8 mouse cellular contexts compared by ENCODE assay signal in the genomic region with DNA sequence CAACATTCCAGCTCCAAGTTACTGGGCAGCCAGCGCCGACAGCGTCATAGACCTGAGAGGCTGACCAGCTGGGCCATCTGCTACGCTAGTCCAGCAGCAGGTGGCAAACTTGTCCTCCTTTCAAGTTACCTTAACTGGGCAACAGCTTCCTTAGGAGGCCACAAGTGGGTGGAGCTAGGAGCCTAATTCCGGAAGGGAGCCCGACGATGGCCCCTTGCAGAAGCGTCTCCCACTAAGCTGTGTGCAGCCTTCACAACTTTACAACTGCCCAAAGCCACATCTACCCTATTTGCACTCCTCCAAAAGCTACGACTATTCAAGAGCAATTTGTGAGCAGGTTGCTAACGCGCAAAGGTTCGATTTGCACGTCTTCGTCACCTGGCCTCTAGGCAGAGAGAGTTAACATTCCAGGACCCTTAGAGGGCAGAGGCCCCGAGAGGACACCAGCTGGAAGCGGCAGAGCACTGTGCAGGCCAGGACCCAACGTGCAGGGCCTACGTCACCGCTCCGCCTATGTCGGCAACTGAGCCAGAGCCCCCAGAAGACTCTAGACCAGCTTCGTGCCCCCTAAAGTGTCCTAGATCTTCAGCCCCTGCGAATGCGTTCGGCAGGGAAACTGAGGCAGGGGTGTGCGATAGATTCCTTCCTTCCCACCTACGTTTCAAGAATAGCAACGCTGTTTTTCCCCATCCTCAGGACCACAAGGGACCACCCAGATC. TPM values are rescaled to one million over a fixed set of nuclear protein-coding genes. Genes with fewer than 3 reads are reported as not detected.
DNase-seq lines count a peak whose midpoint lies in the region; ATAC-seq and TF ChIP-seq lines count a peak whose summit lies in the region.

No protein-coding gene starts in this region.

- TF ChIP-seq CTCF in CH12.LX (conservative IDR thresholded peaks at IDR 0.05 in 1 of 2, IDR thresholded peaks at IDR 0.05 in 1 of 2; ENCODE audit: low read depth in 2 of 2, low read length in 2 of 2): peak in 1 of 2 experiments; percentile 53; a peak in 2 of 4 replicates

- DNase-seq in CH12.LX (ENCODE audit: extremely low read depth) (peak; percentile 74), adipocyte (ENCODE audit: low spot score) (peak; percentile 66)
- peak; percentile 74 for DNase-seq in embryo, embryonic 11 days
- DNase-seq in heart, adult 9 months (ENCODE audit: low spot score in 2 of 2): peak; percentile 69 to 70
- DNase-seq in kidney, adult 9 months: peak; percentile 91
- DNase-seq in lung, postnatal 10 days: peak; percentile 79
- DNase-seq in ovary, postnatal 36 days (ENCODE audit: low spot score): peak; percentile 60

- H3K36me3 ChIP-seq in CH12.LX (replicated peaks in 1 of 2; ENCODE audit: control insufficient read depth in 1 of 2, insufficient read depth in 1 of 2, low read length in 1 of 2): peaks cover 6 to 13% of the 10 kb centered on the region in 2 experiments

- peak overlapping the region; percentile 61 for H3K27ac ChIP-seq in CH12.LX (ENCODE audit: insufficient read depth, low read depth)

- TF ChIP-seq RAD21 in CH12.LX (IDR thresholded peaks at IDR 0.05; ENCODE audit: low read depth, low read length): peak; percentile 38

- H3K9ac ChIP-seq in CH12.LX (ENCODE audit: insufficient read depth, low read depth): peak overlapping the region; percentile 95

- in situ Hi-C loops in CH12.LX (cut with MboI; ENCODE audit: low pct_ligation_motif_present, low pct_unique_long_range_greater_than_20kb, low sequenced_read_pairs): loop anchor here (5.0 kb wide), 1 partner anchor 46 kb away; a partner anchor contains a TSS

- H3K9me3 ChIP-seq in CH12.LX (replicated peaks; ENCODE audit: low read length): no peaks in the 10 kb centered on the region

- H3K27me3 ChIP-seq in CH12.LX (replicated peaks): no peaks in the 10 kb centered on the region

- peaks cover 4 to 33% of the 10 kb centered on the region in 2 experiments for H3K4me1 ChIP-seq in CH12.LX (ENCODE audit: control insufficient read depth in 1 of 2, insufficient read depth in 2 of 2)

- no peak for ATAC-seq in activated CD4-positive, CD25-positive, alpha-beta regulatory T cell, adult 4 months

- peak overlapping the region; percentile 72 to 92 (median 75) for H3K4me3 ChIP-seq in CH12.LX (replicated peaks in 1 of 3; ENCODE audit: low read depth in 2 of 3, low read length in 2 of 3, poor library complexity in 1 of 3)

- H3K4me2 ChIP-seq in CH12.LX (ENCODE audit: insufficient read depth, low read depth, poor library complexity, severe bottlenecking): peak overlapping the region; percentile 53

- dilution Hi-C loops in CH12.LX (cut with MboI; ENCODE audit: extremely low pct_ligation_motif_present, extremely low pct_unique_long_range_greater_than_20kb, low sequenced_read_pairs): no loop called here

- peak; percentile 58 for TF ChIP-seq POLR2A in CH12.LX (IDR thresholded peaks at IDR 0.05; ENCODE audit: low read depth, low read length)

- no peak for TF ChIP-seq EP300 in CH12.LX (IDR thresholded peaks at IDR 0.05; ENCODE audit: low read length)

- H3K79me2 ChIP-seq in CH12.LX (replicated peaks; ENCODE audit: control insufficient read depth, extremely low read depth, insufficient read depth, poor library complexity, severe bottlenecking): peaks cover 18% of the 10 kb centered on the region

TF ChIP-seq in CH12.LX, 34 proteins besides CTCF, POLR2A, EP300 and RAD21:
- peak; percentile 86 for TF ChIP-seq ELF1 (IDR thresholded peaks at IDR 0.05; ENCODE audit: low read depth, low read length)
- no peak; the same call in 1 of the 2 replicates for TF ChIP-seq MAX (IDR thresholded peaks at IDR 0.05; ENCODE audit: low read length)
- peak; percentile 50; the same call in 1 of the 2 replicates for TF ChIP-seq NRF1 (IDR thresholded peaks at IDR 0.05; ENCODE audit: low read depth, low read length)
- peak; percentile 60; the same call in 1 of the 2 replicates for TF ChIP-seq HCFC1 (IDR thresholded peaks at IDR 0.05; ENCODE audit: low read depth, low read length)
- peak; percentile 53; the same call in 1 of the 2 replicates for TF ChIP-seq ZMIZ1 (IDR thresholded peaks at IDR 0.05; ENCODE audit: low read depth, low read length)
- peak; percentile 68 for TF ChIP-seq NELFE (IDR thresholded peaks at IDR 0.05; ENCODE audit: low read depth, low read length)
- TF ChIP-seq CHD2 (IDR thresholded peaks at IDR 0.05; ENCODE audit: low read length): no peak
- TF ChIP-seq JUN (IDR thresholded peaks at IDR 0.05; ENCODE audit: insufficient read depth, low read depth, low read length): no peak
- TF ChIP-seq ETS1 (conservative IDR thresholded peaks at IDR 0.05; ENCODE audit: low read depth, low read length): no peak; the same call in 1 of the 2 replicates
- TF ChIP-seq SIN3A (IDR thresholded peaks at IDR 0.05; ENCODE audit: low read length): peak; percentile 61; the same call in 1 of the 2 replicates
- TF ChIP-seq ZC3H11A (IDR thresholded peaks at IDR 0.05; ENCODE audit: low read depth, low read length): no peak
- peak; percentile 46; the same call in 1 of the 2 replicates for TF ChIP-seq IRF4 (IDR thresholded peaks at IDR 0.05; ENCODE audit: low read depth, low read length)
- TF ChIP-seq CHD1 (IDR thresholded peaks at IDR 0.05; ENCODE audit: low read depth, low read length): no peak; the same call in 1 of the 2 replicates
- no peak for TF ChIP-seq TBP (conservative IDR thresholded peaks at IDR 0.05; ENCODE audit: low read depth, low read length)
- peak; percentile 54; the same call in 1 of the 2 replicates for TF ChIP-seq TCF12 (IDR thresholded peaks at IDR 0.05; ENCODE audit: low read depth, low read length)
- no peak for TF ChIP-seq RCOR1 (conservative IDR thresholded peaks at IDR 0.05; ENCODE audit: low read depth, low read length)
- peak; percentile 48; the same call in 1 of the 2 replicates for TF ChIP-seq MEF2A (IDR thresholded peaks at IDR 0.05; ENCODE audit: borderline replicate concordance, low read depth, low read length)
- no peak for TF ChIP-seq PAX5 (IDR thresholded peaks at IDR 0.05; ENCODE audit: low read length)
- 0 out of 2 replicates have a peak, but pooled peaks have one; percentile 24 for TF ChIP-seq SMC3 (IDR thresholded peaks at IDR 0.05; ENCODE audit: low read depth, low read length)

RNA-seq across cellular contexts. Expression of a gene that starts 0.4 kb away (rescaled TPM):
- total RNA-seq in CH12.LX (2012; rRNA removed) (30.0 and 33.6 TPM in 2 replicates), CH12.LX (2014; rRNA removed) (18.2 and 20.0 TPM in 2 replicates)
- 49.1 and 59.1 TPM in 2 replicates for polyA plus RNA-seq in CH12.LX (2012; ENCODE audit: insufficient read length, low read depth)
- 100 to 1,000 TPM; 102 to 122 TPM for polyA plus RNA-seq in activated CD4-positive, CD25-positive, alpha-beta regulatory T cell, adult 4 months (2017; shearing (Covaris generic))

RNA-seq across cellular contexts. Expression of a gene that starts 21.2 kb away (rescaled TPM):
- total RNA-seq in CH12.LX (2012; rRNA removed) (4.4 and 5.5 TPM in 2 replicates), CH12.LX (2014; rRNA removed) (0.85 and 1.1 TPM in 2 replicates)
- polyA plus RNA-seq in CH12.LX (2012; ENCODE audit: insufficient read length, low read depth): 0.94 and 0.98 TPM in 2 replicates
- 1 to 10 TPM in 1 of 2 experiments, under 1 TPM in 1; 0.87 to 1.0 TPM for polyA plus RNA-seq in activated CD4-positive, CD25-positive, alpha-beta regulatory T cell, adult 4 months (2017; shearing (Covaris generic))

RNA-seq across cellular contexts. Expression of a gene that starts 32.9 kb away (rescaled TPM):
- total RNA-seq in CH12.LX (2012; rRNA removed): 12.0 and 14.4 TPM in 2 replicates
- 5.0 and 5.2 TPM in 2 replicates for total RNA-seq in CH12.LX (2014; rRNA removed)
- polyA plus RNA-seq in CH12.LX (2012; ENCODE audit: insufficient read length, low read depth): 13.1 and 16.5 TPM in 2 replicates
- polyA plus RNA-seq in activated CD4-positive, CD25-positive, alpha-beta regulatory T cell, adult 4 months (2017; shearing (Covaris generic)): 1 to 10 TPM; 6.7 to 9.0 TPM

RNA-seq across cellular contexts. Expression of a gene that starts 45.4 kb away (rescaled TPM):
- total RNA-seq in CH12.LX (2012; rRNA removed) (2.9 and 4.1 TPM in 2 replicates), CH12.LX (2014; rRNA removed) (1.6 and 2.1 TPM in 2 replicates)
- polyA plus RNA-seq in CH12.LX (2012; ENCODE audit: insufficient read length, low read depth): 1.7 and 1.8 TPM in 2 replicates
- polyA plus RNA-seq in activated CD4-positive, CD25-positive, alpha-beta regulatory T cell, adult 4 months (2017; shearing (Covaris generic)): under 1 TPM in 1 of 2 experiments, not detected in 1; 0.69 TPM

RNA-seq across cellular contexts. Expression of a gene that starts 46.0 kb away (rescaled TPM):
- total RNA-seq in CH12.LX (2012; rRNA removed) (45.5 and 46.1 TPM in 2 replicates), CH12.LX (2014; rRNA removed) (17.5 and 19.9 TPM in 2 replicates)
- polyA plus RNA-seq in CH12.LX (2012; ENCODE audit: insufficient read length, low read depth): 22.7 and 27.0 TPM in 2 replicates
- polyA plus RNA-seq in activated CD4-positive, CD25-positive, alpha-beta regulatory T cell, adult 4 months (2017; shearing (Covaris generic)): 100 to 1,000 TPM; 215 to 216 TPM
